Mouse (Mus musculus): ENCODE results near the gene Gm49340.
"Not testable (repeated sequence)": the region's sequence is repeated elsewhere in the genome, so short reads cannot be mapped to it uniquely, and the experiment has no call there.

Gm49340 gene

GRCm38 (mm10) chr11:73329442-73329841, at the start of gene Gm49340, which contains the start of the genes Aspa and Spata22:
Gm49340 (plus strand) TSS chr11:73329741.
Aspa (minus strand) TSS chr11:73329596.
Spata22 (plus strand) TSS chr11:73329741.
- DNase-seq (ENCODE audit: low spot score): no peak

- no peak for DNase-seq (ENCODE audit: low spot score)
Observed at GRCm38 (mm10) chr11:73280710-73281109, 48.8 kb upstream of the Gm49340 start.

DNA sequence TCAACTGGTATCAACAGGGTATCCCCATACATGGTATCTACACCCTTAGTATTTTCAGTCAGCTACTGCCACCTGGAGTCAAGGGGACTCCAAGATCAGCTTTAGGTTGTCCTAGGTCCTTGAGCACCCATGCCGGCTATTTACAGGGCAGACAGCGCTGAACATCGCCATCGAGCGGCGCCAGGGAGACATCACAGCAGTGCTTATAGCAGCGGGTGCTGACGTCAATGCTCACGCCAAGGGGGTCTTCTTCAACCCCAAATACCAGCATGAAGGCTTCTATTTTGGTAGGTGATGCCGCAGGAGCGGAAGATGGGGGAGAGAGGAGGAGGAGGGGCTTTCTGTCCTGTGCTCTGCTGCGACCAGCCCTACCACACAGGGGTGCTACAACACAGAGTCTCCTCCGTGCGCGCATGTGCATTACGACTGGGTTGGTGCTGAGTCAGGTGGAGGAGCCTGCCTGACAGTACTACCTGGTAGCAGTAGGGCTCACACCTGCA, 48.0 kb upstream of the Gm49340 start:
- DNase-seq (ENCODE audit: low spot score): peak; percentile 72

DNA sequence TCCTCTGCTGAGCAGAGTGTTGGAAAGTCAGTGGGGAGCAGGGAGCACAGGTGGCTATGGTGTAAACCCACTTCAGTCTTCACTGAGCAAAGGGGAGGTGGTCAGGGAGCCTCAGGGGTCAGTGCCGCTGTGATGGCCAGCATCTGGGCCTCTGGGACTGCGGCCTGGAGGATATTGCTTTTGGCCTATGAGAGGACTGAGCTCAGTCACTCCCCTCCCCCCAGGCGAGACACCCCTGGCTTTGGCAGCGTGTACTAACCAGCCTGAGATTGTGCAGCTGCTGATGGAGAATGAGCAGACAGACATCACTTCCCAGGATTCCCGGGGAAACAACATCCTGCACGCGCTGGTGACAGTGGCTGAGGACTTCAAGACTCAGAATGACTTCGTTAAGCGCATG, 46.2 kb upstream of the Gm49340 start:
- peak; percentile 10 for DNase-seq (ENCODE audit: low spot score)

GRCm38 (mm10) chr11:73283926-73284325, 45.6 kb upstream of the Gm49340 start:
- DNase-seq (ENCODE audit: low spot score): no peak

DNA sequence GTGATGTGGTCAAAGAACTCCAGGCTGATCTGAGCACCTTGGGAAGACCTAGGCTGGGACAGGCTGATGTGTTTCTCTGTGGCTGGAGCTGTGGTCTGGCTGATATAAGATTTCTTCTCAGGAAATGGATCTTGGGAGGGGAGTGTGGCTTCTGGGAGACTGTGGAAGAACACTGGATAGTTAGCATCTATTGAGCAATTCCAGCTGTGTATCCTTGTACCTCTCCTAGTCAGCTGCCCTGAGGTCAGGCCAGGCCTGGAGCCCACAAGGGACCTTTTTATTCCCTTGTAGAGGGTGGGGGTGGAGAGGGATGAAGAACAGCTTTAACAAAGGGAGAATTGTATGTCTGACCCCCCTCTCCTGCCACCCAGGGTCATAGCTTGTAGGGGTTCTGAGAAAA, 45.2 kb upstream of the Gm49340 start:
- no peak for DNase-seq (ENCODE audit: low spot score)

GRCm38 (mm10) chr11:73289621-73290020, 39.9 kb upstream of the Gm49340 start:
- DNase-seq (ENCODE audit: low spot score): no peak

GRCm38 (mm10) chr11:73303123-73303522, 26.4 kb upstream of the Gm49340 start:
- no peak for DNase-seq (ENCODE audit: low spot score)

DNA sequence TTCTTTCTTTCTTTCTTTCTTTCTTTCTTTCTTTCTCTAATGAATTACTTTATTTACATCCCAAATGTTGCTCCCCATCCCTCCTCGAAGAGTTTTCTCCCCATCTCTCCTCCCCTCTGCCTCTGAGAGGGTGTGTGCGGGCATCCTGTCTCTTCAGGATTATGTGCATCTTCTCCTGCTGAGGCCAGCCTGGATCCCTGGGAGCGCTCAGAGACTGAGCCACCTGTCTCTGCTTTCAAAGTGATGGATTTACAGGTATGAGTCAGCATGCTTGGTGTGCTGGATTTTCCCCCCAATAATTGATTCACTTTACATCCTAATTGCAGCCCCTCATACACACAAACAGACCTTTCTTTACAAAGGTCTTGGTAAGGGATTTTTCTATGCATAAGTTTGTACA, 13.6 kb upstream of the Gm49340 start:
- no peak for DNase-seq (ENCODE audit: low spot score)

- not testable (repeated sequence) for DNase-seq (ENCODE audit: low spot score)
Observed at GRCm38 (mm10) chr11:73318581-73318980, 11.0 kb upstream of the Gm49340 start.

DNA sequence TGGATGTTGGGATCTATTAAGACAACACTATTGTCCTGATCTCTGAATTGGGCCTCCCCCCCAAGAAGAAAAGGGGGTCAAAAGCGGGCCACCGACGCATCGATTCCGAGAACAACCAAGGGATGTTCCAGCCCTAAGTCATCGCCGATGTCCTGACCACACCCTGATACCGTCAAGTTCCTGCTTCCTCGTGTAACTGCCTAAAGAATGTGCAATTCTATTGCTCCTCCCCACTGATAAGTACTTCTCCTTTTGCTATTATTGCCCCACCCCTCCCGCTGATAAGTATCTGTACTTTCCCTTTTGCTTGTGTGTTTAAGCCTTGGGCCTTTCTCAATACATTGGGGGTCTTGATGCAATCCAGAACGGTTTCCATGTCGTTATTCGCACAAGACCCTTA, 8.5 kb upstream of the Gm49340 start:
- DNase-seq (ENCODE audit: low spot score): not testable (repeated sequence)

DNA sequence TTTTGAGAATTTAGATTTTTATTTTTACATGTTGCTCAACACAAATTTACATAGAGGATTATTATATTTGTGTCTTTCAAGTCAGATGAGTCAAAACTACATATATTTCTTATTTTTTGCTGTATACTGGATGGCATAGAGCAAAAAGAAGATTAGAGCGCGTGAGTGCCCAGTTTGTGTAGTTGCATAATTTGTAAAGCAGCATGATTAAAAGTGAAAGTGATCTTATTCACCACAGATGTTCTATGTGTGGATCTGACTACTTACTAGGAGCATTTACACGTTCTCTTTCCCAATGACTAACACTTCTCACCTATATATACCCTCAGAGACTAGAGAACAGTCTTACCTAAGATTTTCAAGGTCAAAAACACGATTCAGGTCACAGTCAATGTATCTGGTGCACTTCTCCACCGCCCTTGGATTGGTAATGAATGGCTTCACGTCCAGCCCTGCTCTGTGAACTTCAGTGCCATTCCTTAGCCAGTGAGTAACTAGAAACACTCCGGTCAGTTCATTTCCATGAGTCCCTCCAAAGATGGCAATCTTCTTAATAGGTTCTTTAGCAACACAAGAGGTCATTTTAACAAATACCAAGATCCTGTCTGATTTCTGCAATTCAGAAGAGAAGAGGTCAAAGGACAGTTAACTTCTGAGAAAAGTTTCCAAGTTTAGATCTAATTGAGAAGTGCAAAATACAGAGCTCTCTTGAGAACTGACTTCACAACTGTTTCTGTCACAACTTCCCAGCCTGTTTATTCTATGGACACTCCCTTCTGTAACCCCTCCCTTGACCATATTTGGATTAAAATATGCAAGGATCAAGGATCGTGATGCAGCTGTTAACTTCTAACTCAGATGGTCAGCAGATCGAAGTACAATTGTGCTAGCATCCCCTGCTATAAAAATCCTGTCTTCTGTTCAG, 5.4 kb upstream of the Gm49340 start:
- no peak for DNase-seq (ENCODE audit: low spot score)

GRCm38 (mm10) chr11:73326485-73326886, 3.1 kb upstream of the Gm49340 start:
- DNase-seq (ENCODE audit: low spot score): peak; percentile 20

- no peak for DNase-seq (ENCODE audit: low spot score)
Observed at GRCm38 (mm10) chr11:73327361-73327760, 2.2 kb upstream of the Gm49340 start.

DNA sequence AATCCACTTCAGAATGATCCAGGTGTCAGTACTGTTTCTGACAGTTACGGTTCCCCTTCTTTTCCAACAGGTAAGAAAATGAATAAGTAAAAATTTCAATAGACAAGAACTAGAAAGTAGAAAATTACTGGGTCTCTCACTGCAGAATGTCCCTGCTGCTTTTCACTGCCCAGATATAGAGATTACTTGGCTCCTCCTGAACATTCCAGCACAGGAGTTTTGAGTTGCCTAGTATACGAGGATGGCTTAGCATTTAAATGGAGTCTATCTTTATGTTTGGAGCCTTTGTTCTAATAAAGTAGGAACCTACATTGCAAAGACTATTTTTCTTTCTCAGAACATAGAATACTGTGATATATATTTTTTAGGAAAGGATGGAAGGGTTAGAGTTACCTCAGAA, 3.8 kb downstream of the Gm49340 start:
- no peak for DNase-seq (ENCODE audit: low spot score)

GRCm38 (mm10) chr11:73336919-73337318, 7.4 kb downstream of the Gm49340 start:
- DNase-seq (ENCODE audit: low spot score): no peak

- DNase-seq (ENCODE audit: low spot score): no peak
Observed at GRCm38 (mm10) chr11:73350483-73350882, 20.9 kb downstream of the Gm49340 start, which contains the start of gene Olfr20. Olfr20 (plus strand) TSS chr11:73350783.

DNA sequence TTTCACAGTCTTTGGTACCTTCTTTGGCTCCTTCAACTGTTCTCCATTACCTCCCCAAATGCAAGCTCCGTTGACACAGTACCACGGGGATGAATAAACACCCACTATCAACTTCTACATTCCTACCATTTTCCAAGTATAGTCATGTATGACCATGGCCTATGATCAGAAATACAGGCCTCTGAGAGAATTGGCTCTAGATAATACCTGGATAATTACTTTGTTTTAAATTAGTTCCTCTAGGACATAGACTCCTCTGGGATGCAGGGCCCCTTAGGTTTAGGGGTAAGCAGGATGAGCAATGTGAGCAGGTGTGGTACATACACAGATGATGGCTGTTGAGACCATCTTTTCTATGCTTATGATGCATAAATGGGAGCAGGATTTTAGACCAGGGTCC, 41.4 kb downstream of the Gm49340 start, which contains the start of gene Olfr376:
TSS of gene Olfr376 (plus strand) at position 301 of the 400 bp plus-strand sequence.
- DNase-seq (ENCODE audit: low spot score): no peak

DNA sequence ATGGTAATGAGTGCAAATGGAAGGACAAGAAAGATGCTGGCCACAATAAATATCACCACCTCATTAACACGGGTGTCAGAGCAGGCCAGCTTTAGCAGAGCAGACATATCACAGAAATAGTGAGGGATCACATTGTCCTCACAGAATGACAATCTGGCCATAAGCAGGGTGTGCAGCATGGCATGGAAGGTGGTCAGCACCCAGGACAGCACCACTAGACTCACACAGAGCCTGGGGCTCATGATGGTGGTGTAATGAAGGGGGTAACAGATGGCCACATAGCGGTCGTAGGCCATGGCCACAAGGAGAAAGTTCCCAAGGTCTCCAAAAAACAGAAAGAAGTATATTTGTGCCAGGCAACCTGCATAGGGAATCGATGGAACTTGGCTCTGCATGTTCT, 65.8 kb downstream of the Gm49340 start:
- DNase-seq (ENCODE audit: low spot score): no peak

GRCm38 (mm10) chr11:73399514-73399913, 70.0 kb downstream of the Gm49340 start, which contains the start of gene Olfr1:
Olfr1 (minus strand) TSS chr11:73399614.
- DNase-seq (ENCODE audit: low spot score): no peak

Measured in urinary bladder, postnatal 14 days (tissue).